Mouse (Mus musculus) liver, embryonic 12.5 days (tissue): Measurements from ENCODE around the gene Gars. TPM values are rescaled to one million over a fixed set of nuclear protein-coding genes. Genes with fewer than 3 reads are reported as not detected.

Experiments
- ATAC-seq: fragments of 200-750 bp; cut with Nextera tagmentation; 2 replicates; pipeline ENCODE4 v1.8.0; 2017; ENCODE audit warnings: moderate number of reproducible peaks, mild to moderate bottlenecking, moderate library complexity
- H3K27ac ChIP-seq: fragments of 300-500 bp; sonication (generic); 2 replicates; pipeline ENCODE4 v1.5.1; 2016; ENCODE audit warnings: mild to moderate bottlenecking
- H3K27me3 ChIP-seq: fragments of 300-500 bp; sonication (generic); replicated peaks from 2 replicates; pipeline ENCODE4 v1.6.1; 2016; ENCODE audit warnings: mild to moderate bottlenecking, moderate library complexity
- H3K36me3 ChIP-seq: fragments of 300-500 bp; sonication (generic); 2 replicates; pipeline ENCODE4 v1.6.1; 2016; ENCODE audit warnings: mild to moderate bottlenecking, moderate library complexity
- H3K4me1 ChIP-seq: fragments of 300-500 bp; sonication (generic); 2 replicates; pipeline ENCODE4 v1.6.1; 2016
- H3K4me2 ChIP-seq: fragments of 300-500 bp; sonication (generic); 2 replicates; pipeline ENCODE4 v1.6.1; 2016; ENCODE audit warnings: mild to moderate bottlenecking, moderate library complexity
- H3K4me3 ChIP-seq: fragments of 300-500 bp; sonication (generic); 2 replicates; pipeline ENCODE4 v1.5.1; 2016; ENCODE audit warnings: mild to moderate bottlenecking, moderate library complexity
- H3K9ac ChIP-seq: fragments of 300-500 bp; sonication (generic); 2 replicates; pipeline ENCODE4 v1.6.1; 2016; ENCODE audit warnings: mild to moderate bottlenecking, moderate library complexity
- H3K9me3 ChIP-seq: fragments of 300-500 bp; sonication (generic); replicated peaks from 2 replicates; pipeline ENCODE4 v1.6.1; 2016; ENCODE audit warnings: mild to moderate bottlenecking, moderate library complexity
- WGBS: fragments of 180-500 bp; shearing (Covaris S2); methylation state at CpG from one replicate; pipeline ENCODE4 v1.1.7; 2016; ENCODE audit not compliant: insufficient replicate concordance; 5-methylcytosine and 5-hydroxymethylcytosine counted together
- polyA plus RNA-seq: library from polyadenylated mRNA; unstranded; fragments of >200 nt; fragmentation: Nextera tagmentation; extraction: Ambion mirVana; gene quantifications from 2 replicates; pipeline ENCODE4 v1.2.1, GENCODE M21; 2016

Gene Gars
- polyA plus RNA-seq, 1 experiment from 2014 or later = 176 TPM

DNA sequence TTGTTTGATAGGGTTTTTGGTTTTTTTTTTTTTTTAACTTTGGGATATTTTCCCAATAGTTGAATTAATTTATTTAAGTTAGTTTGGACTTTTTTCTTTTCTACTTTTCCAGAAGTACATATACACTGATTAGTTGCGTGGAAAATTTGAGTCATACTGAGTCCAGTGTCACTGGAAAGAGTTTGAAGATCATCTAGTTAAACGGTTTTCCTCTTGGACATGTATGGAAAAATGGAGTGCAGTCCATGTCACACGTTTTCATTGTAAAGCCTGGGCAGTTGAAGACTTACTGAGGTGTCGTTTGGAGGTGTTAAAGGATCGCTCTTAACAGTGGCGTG is 1.6 kb downstream of the Gars start:
- peak overlapping the region; percentile 97 for H3K4me3 ChIP-seq
- H3K9ac ChIP-seq = peak overlapping the region; percentile 98
- no peak overlapping the region for H3K27ac ChIP-seq
- peaks cover 40% of the 10 kb centered on the region for H3K4me1 ChIP-seq
- WGBS = 68% methylated on average over 6 of the region's 6 CpGs
- H3K4me2 ChIP-seq = peak overlapping the region; percentile 72
- H3K9me3 ChIP-seq = 0 out of 2 replicates have a peak, but pooled peaks cover 3% of the 10 kb centered on the region
- ATAC-seq = no peak
- peaks cover 8% of the 10 kb centered on the region for H3K36me3 ChIP-seq
- H3K27me3 ChIP-seq = no peaks in the 10 kb centered on the region

DNA sequence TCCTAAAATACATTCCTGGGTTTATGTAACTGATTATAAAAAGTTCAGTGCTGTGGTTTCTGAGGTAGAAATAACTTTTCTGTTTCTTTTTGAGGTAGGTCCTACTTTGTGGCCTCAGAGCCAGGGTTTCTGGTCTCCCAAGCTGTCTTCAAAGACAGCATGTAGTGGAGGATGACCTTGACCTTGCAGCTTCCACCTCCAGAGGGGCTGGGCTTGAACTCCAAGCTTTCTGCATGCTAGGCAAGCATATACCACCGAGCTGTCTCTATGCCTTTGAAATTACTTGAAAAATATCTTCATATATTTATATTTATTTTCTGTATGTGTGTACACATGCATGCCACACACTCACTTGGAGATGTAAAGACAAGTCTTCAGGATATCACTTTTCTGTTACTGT is 2.2 kb downstream of the Gars start:
- 73% methylated on average over 1 of the region's 1 CpGs for WGBS
- peak overlapping the region; percentile 72 for H3K4me2 ChIP-seq
- ATAC-seq = no peak
- peak overlapping the region; percentile 44 for H3K9ac ChIP-seq
- peaks cover 8% of the 10 kb centered on the region for H3K36me3 ChIP-seq
- H3K27ac ChIP-seq = no peak overlapping the region
- peak overlapping the region; percentile 97; the same call in 1 of the 2 replicates for H3K4me3 ChIP-seq
- no peaks in the 10 kb centered on the region for H3K27me3 ChIP-seq
- H3K4me1 ChIP-seq = peaks cover 40% of the 10 kb centered on the region
- H3K9me3 ChIP-seq = no peaks in the 10 kb centered on the region

DNA sequence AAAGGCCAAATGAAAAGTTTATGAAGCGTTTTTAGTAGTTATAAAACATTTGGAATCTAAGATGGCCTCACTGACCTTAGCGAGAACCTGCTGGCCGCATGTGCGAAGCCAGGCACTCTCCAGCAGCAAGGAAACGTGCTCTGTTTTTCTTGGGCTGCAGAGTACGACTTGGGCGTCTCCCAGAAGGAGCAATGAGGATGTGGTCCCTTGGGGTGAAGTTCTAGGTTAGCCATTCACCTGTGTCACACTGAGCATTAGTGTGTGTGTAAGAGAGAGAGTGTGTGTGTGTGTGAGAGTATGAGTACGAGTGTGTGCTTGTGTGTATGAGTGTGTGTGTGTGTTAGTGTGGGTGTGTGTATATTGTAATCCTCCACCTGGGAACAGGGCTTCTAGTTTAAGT is 5.4 kb downstream of the Gars start:
- H3K4me2 ChIP-seq = no peak overlapping the region
- H3K36me3 ChIP-seq = peaks cover 30% of the 10 kb centered on the region
- H3K9ac ChIP-seq = no peak overlapping the region
- WGBS = 79% methylated on average over 8 of the region's 8 CpGs
- no peak overlapping the region for H3K4me3 ChIP-seq
- peaks cover 34% of the 10 kb centered on the region for H3K4me1 ChIP-seq
- no peak for ATAC-seq
- no peak overlapping the region for H3K27ac ChIP-seq
- H3K27me3 ChIP-seq = no peaks in the 10 kb centered on the region
- no peaks in the 10 kb centered on the region for H3K9me3 ChIP-seq

DNA sequence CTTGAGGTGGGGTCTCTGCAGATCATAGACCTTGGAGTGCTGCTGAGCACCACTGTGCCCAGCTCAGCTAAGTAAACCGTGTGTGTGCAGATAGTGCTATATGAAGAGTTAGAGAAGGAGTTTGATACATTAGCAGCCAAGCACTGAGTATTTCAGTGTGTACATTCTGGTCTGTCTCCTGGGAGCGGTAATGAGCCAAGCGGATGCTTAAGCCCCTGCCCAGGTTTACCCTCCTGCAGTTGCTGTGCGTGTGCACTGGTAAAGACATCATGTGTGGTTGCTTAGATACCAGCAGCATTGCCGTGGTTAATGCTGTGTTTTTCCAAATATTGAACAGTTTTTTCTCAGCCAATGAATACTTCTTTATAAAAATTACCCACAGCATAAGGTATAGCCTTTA is 6.7 kb downstream of the Gars start:
- Histone ChIP-seq H3K27ac (no peak overlapping the region), H3K9ac (no peak overlapping the region), H3K36me3 (peaks cover 43% of the 10 kb centered on the region), H3K4me1 (peaks cover 27% of the 10 kb centered on the region), H3K4me2 (no peak overlapping the region), H3K27me3 (no peaks in the 10 kb centered on the region), H3K9me3 (no peaks in the 10 kb centered on the region), H3K4me3 (no peak overlapping the region)
- WGBS = 79% methylated on average over 5 of the region's 5 CpGs
- no peak for ATAC-seq

DNA sequence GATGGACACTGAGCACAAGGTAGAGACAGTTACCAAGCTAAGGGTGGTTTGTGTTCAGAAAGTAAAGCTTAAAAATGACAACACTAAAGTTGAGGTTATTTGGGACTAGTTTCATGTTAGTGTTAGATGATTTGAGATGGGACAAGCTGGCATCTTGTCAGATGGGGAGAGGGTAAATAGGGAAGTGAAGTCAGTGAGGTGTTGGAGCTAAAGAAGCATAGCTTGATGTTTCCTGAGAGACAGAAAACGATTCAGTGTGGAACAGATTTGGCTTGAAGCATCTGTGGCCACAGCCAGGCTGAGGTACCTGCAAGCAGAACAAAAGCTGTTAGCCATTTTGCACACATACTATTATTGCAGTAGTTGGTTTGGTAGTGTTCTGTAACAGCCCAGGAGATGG is 7.5 kb downstream of the Gars start:
- H3K27me3 ChIP-seq = no peaks in the 10 kb centered on the region
- WGBS = 45% methylated on average over 1 of the region's 1 CpGs
- ATAC-seq = no peak

DNA sequence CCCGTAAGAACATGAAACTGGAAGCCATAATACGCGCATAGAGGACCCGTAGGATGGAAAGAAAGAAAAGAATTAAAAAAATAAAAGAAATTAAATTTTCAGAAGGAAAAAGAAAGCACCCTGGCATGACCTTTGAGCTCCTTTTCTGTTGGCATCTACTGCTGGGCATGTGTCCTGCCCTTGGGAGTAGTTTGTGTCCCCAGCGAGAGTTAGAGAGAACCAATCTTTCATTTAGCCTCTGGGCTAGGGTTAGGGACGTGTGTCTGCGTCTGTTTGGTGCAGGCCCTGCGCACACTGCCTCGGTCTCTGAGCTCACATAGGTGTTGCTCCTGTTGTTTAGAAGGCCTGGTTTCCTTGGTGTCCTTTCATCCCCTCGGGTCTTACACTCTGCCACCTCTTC is 11.4 kb downstream of the Gars start:
- H3K36me3 ChIP-seq = peaks cover 82% of the 10 kb centered on the region
- 91% methylated on average over 10 of the region's 10 CpGs for WGBS

More for the DNA sequence above, 7.5 kb downstream of the Gars start:
- H3K4me2 ChIP-seq = no peak overlapping the region
- no peaks in the 10 kb centered on the region for H3K9me3 ChIP-seq
- H3K9ac ChIP-seq = no peak overlapping the region
- peaks cover 20% of the 10 kb centered on the region for H3K4me1 ChIP-seq
- H3K27ac ChIP-seq = no peak overlapping the region
- H3K36me3 ChIP-seq = peaks cover 51% of the 10 kb centered on the region
- no peak overlapping the region for H3K4me3 ChIP-seq

DNA sequence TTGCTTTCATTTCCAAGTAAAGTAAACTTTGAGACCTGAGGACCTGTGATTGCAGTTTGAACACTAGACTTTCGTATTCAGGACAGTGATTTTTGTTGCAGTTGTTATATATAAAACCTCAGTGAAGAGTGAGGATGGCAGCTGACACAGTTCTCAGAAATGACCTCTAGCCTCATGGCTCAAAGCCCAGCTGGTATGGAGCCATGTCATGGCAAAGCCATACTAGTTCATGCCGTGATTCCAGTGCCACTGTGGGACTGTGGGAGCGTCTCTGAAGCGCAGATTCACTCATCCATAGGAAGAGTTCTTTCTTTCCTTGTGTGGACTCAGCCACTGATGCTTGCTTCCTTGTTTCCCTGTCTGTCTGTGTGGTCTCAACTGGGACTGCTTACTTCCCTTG is 16.7 kb downstream of the Gars start:
- Histone ChIP-seq H3K4me3 (no peak overlapping the region), H3K4me1 (no peaks in the 10 kb centered on the region), H3K9ac (no peak overlapping the region), H3K36me3 (peaks cover 98% of the 10 kb centered on the region), H3K4me2 (no peak overlapping the region), H3K27ac (no peak overlapping the region), H3K27me3 (no peaks in the 10 kb centered on the region), H3K9me3 (no peaks in the 10 kb centered on the region)
- ATAC-seq = no peak
- 94% methylated on average over 4 of the region's 4 CpGs for WGBS

More for the DNA sequence above, 11.4 kb downstream of the Gars start:
- H3K4me3 ChIP-seq = no peak overlapping the region
- no peak overlapping the region for H3K9ac ChIP-seq
- H3K9me3 ChIP-seq = no peaks in the 10 kb centered on the region
- no peaks in the 10 kb centered on the region for H3K4me1 ChIP-seq
- no peak for ATAC-seq
- no peaks in the 10 kb centered on the region for H3K27me3 ChIP-seq
- no peak overlapping the region for H3K4me2 ChIP-seq
- H3K27ac ChIP-seq = no peak overlapping the region

DNA sequence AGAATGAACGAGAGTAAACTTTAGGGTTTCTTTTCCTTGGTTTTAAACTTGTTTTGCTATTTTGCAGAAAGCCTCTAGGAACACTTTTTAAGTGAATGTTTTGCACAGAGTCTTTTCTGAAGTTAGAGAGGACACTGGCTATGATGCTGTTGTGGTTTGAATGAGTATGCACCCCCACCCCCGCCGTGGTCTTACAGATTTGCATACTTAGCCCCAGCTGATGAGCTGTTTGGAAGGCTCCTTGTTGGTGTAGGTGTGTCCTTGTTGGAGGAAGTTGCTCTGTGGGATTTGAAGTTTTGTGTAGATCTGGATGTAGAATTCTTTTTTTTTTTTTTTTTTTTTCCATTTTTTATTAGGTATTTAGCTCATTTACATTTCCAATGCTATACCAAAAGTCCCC is 19.6 kb downstream of the Gars start:
- WGBS = 80% methylated on average over 3 of the region's 3 CpGs
- H3K36me3 ChIP-seq = peaks cover 98% of the 10 kb centered on the region
- H3K4me1 ChIP-seq = no peaks in the 10 kb centered on the region
- no peaks in the 10 kb centered on the region for H3K9me3 ChIP-seq
- ATAC-seq = no peak
- H3K4me3 ChIP-seq = no peak overlapping the region
- no peak overlapping the region for H3K4me2 ChIP-seq
- H3K27ac ChIP-seq = no peak overlapping the region
- no peak overlapping the region for H3K9ac ChIP-seq
- no peaks in the 10 kb centered on the region for H3K27me3 ChIP-seq

DNA sequence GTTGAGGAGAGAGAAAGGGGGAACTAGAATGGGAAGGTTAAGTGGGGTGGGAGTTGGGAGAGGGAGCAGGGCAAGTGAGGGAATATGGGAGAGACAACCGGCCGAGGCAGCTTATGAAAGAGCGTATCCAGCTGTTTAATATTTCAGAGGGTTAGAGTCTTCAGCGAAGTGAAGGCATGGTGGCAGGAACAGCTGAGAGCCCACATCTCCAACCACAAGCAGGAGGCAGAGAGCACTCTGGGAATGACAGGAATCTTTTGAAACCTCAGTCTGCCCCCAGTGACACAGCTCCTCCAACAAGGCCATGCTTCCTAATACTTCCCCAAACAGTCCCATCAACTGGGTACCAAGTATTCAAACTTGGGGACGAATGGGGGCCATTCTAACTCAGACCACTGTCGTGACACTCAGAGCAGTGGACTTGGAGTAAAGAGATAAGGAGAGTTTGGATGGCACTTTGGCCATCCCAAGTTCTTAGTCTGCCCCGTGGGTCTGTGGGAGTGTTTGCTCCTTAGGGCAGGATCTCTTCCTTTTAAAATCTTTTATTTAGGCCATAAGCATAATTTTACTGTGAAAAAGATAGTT is 22.5 kb downstream of the Gars start:
- H3K4me3 ChIP-seq = no peak overlapping the region
- no peak overlapping the region for H3K4me2 ChIP-seq
- H3K4me1 ChIP-seq = peaks cover 17% of the 10 kb centered on the region
- no peak overlapping the region for H3K27ac ChIP-seq
- H3K27me3 ChIP-seq = no peaks in the 10 kb centered on the region
- H3K36me3 ChIP-seq = peaks cover 98% of the 10 kb centered on the region
- no peak for ATAC-seq
- WGBS = 81% methylated on average over 7 of the region's 7 CpGs
- H3K9me3 ChIP-seq = no peaks in the 10 kb centered on the region
- no peak overlapping the region for H3K9ac ChIP-seq

DNA sequence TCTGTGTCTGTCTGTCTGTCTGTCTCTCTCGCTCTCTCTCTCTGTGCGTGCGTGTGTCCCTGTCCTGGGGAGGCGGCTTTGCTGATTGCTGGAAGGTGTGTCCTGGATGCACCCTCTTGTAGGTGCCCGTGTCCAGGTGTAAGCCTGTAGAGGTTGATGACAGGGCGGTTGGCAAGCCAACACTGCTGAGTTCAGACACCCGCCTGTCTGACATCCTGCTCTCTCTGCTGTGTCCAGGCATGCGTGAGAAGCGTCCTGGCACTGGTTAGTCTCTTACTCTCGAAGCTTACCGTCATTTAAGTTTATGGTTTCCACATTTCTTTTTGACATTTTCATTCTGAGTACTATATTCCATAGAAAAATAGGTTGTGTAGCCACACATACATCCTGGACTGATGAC is 23.5 kb downstream of the Gars start:
- H3K9ac ChIP-seq = no peak overlapping the region
- H3K27me3 ChIP-seq = no peaks in the 10 kb centered on the region
- ATAC-seq = no peak
- WGBS = 88% methylated on average over 11 of the region's 11 CpGs
- H3K4me2 ChIP-seq = no peak overlapping the region
- peaks cover 98% of the 10 kb centered on the region for H3K36me3 ChIP-seq
- no peak overlapping the region for H3K4me3 ChIP-seq
- peaks cover 17% of the 10 kb centered on the region for H3K4me1 ChIP-seq
- H3K9me3 ChIP-seq = no peaks in the 10 kb centered on the region
- no peak overlapping the region for H3K27ac ChIP-seq

DNA sequence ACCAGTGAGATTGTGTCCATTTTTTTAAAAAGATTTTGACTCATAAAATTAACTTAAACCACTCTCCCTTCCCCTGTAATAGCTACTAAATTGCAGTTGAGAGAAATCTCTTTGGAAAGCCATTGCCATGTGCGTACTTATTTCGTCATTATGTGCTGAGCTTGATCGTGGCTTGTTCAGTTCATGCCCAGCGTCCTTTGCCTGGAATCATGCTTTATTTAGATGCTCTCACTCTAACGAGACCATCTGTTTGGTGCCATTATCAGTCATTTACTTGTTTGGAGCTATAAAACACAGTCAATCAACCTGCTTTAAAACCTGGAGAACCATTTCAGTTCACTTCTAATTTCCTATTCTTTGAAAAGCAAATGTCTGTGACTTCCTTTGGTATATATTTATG is 24.4 kb downstream of the Gars start:
- no peak overlapping the region for H3K4me3 ChIP-seq
- 89% methylated on average over 5 of the region's 5 CpGs for WGBS
- H3K27ac ChIP-seq = no peak overlapping the region
- H3K27me3 ChIP-seq = no peaks in the 10 kb centered on the region
- H3K9ac ChIP-seq = no peak overlapping the region
- H3K4me2 ChIP-seq = no peak overlapping the region
- no peak for ATAC-seq
- no peaks in the 10 kb centered on the region for H3K9me3 ChIP-seq
- H3K36me3 ChIP-seq = peaks cover 98% of the 10 kb centered on the region
- H3K4me1 ChIP-seq = peaks cover 17% of the 10 kb centered on the region

DNA sequence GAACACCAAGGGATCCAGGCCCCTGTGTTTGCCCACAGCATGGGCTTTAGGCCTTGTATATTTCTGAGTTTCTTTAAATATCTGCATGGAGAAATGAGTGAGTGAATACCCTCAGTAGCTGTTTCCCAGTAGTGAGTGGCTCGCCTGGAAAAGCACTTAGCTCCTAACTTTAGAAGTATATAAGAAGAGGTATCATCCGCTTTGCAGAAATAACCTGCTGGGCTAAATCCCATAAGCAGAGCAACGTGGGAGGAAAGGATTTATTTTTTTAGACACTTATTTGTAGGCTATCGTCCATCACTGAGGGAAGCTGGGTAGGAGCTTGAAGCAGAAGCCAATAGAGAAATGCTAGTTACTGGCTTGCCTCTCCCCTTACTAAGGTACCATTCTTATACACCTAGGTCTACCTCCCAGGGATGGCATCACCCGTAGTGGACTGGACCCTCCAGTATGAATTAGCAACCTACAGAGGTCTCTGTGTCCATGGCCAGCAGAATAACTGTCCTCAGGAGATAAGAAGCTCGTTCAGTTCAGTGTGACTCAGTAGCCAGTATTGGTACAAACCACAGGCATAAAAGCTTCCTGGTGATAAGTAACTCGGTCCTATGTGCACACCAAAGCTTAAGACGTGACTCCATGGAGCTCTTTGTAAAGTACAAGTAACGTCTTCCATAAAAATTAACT is 26.1 kb downstream of the Gars start:
- ATAC-seq = peak; percentile 62
- Histone ChIP-seq H3K9me3 (no peaks in the 10 kb centered on the region), H3K4me1 (peaks cover 17% of the 10 kb centered on the region), H3K27ac (peak overlapping the region; percentile 45; the same call in 1 of the 2 replicates), H3K4me2 (no peak overlapping the region), H3K9ac (no peak overlapping the region), H3K36me3 (peaks cover 99% of the 10 kb centered on the region), H3K27me3 (no peaks in the 10 kb centered on the region), H3K4me3 (no peak overlapping the region)
- 48% methylated on average over 9 of the region's 9 CpGs for WGBS

DNA sequence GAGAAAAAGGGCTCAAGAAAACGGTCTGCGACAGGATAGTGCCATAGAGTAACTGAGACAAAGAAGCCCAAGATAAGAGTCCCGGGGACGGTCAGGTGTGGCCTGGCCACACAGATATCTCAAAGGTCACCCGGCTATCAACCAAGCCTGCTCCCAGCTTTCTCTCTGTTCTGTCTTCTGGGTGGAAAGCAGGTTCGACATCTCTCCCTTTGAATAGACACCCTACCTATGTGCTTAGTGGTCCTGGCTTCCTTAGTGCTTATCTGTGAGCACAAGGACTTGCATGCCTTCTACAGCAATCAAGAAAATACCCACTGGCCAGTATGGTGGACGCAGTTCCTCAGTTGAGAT is 26.6 kb downstream of the Gars start:
- no peak overlapping the region for H3K4me2 ChIP-seq
- H3K9ac ChIP-seq = no peak overlapping the region
- ATAC-seq = peak; percentile 72
- WGBS = 31% methylated on average over 7 of the region's 7 CpGs
- no peaks in the 10 kb centered on the region for H3K9me3 ChIP-seq
- peak overlapping the region; percentile 45; the same call in 1 of the 2 replicates for H3K27ac ChIP-seq
- H3K4me1 ChIP-seq = peaks cover 17% of the 10 kb centered on the region
- H3K4me3 ChIP-seq = no peak overlapping the region
- H3K36me3 ChIP-seq = peaks cover 99% of the 10 kb centered on the region
- no peaks in the 10 kb centered on the region for H3K27me3 ChIP-seq
